Mouse (Mus musculus): Measurements from ENCODE around the gene Gnrhr. TPM values are rescaled to one million over a fixed set of nuclear protein-coding genes. Genes with fewer than 3 reads are reported as not detected.

Gnrhr gene
- polyA plus RNA-seq, 1 experiment: not detected

- TF ChIP-seq CTCF (IDR thresholded peaks at IDR 0.05; ENCODE audit: borderline replicate concordance, control insufficient read depth, extremely low read depth, insufficient read depth, low read length, poor library complexity) (no peak), POLR2A (IDR thresholded peaks at IDR 0.05; ENCODE audit: control insufficient read depth, extremely low read depth, insufficient read depth, low read length, poor library complexity) (no peak)
- H3K4me3 ChIP-seq (ENCODE audit: control insufficient read depth, insufficient read depth, low read length): no peak overlapping the region
- H3K4me1 ChIP-seq (replicated peaks; ENCODE audit: control insufficient read depth, insufficient read depth, low read length): no peaks in the 10 kb centered on the region; the same call in 1 of the 2 replicates
- peak; percentile 33 for DNase-seq
- WGBS: 27% methylated on average over 5 of the region's 5 CpGs
- H3K27ac ChIP-seq (ENCODE audit: control insufficient read depth, insufficient read depth, low read length): no peak overlapping the region
- no peaks in the 10 kb centered on the region for H3K27me3 ChIP-seq (ENCODE audit: control insufficient read depth, insufficient read depth, low read length)
- no peaks in the 10 kb centered on the region for H3K36me3 ChIP-seq (ENCODE audit: control insufficient read depth, insufficient read depth, low read length)
Observed at GRCm38 (mm10) chr5:86190770-86191169, 6.9 kb downstream of the Gnrhr start.

GRCm38 (mm10) chr5:86190290-86190689 lies 7.4 kb downstream of the Gnrhr start:
- no peaks in the 10 kb centered on the region for H3K36me3 ChIP-seq (ENCODE audit: control insufficient read depth, insufficient read depth, low read length)
- no peak overlapping the region for H3K27ac ChIP-seq (ENCODE audit: control insufficient read depth, insufficient read depth, low read length)
- 45% methylated on average over 15 of the region's 15 CpGs for WGBS
- no peaks in the 10 kb centered on the region for H3K27me3 ChIP-seq (ENCODE audit: control insufficient read depth, insufficient read depth, low read length)
- TF ChIP-seq POLR2A (IDR thresholded peaks at IDR 0.05; ENCODE audit: control insufficient read depth, extremely low read depth, insufficient read depth, low read length, poor library complexity): no peak
- no peak for TF ChIP-seq CTCF (IDR thresholded peaks at IDR 0.05; ENCODE audit: borderline replicate concordance, control insufficient read depth, extremely low read depth, insufficient read depth, low read length, poor library complexity)
- no peak for DNase-seq
- H3K4me1 ChIP-seq (replicated peaks; ENCODE audit: control insufficient read depth, insufficient read depth, low read length): no peaks in the 10 kb centered on the region; the same call in 1 of the 2 replicates
- no peak overlapping the region for H3K4me3 ChIP-seq (ENCODE audit: control insufficient read depth, insufficient read depth, low read length)

- TF ChIP-seq CTCF (IDR thresholded peaks at IDR 0.05; ENCODE audit: borderline replicate concordance, control insufficient read depth, extremely low read depth, insufficient read depth, low read length, poor library complexity) (no peak), POLR2A (IDR thresholded peaks at IDR 0.05; ENCODE audit: control insufficient read depth, extremely low read depth, insufficient read depth, low read length, poor library complexity) (no peak)
- DNase-seq: no peak
- 89% methylated on average over 6 of the region's 6 CpGs for WGBS
- Histone ChIP-seq H3K4me3 (ENCODE audit: control insufficient read depth, insufficient read depth, low read length) (no peak overlapping the region), H3K36me3 (ENCODE audit: control insufficient read depth, insufficient read depth, low read length) (no peaks in the 10 kb centered on the region), H3K4me1 (replicated peaks; ENCODE audit: control insufficient read depth, insufficient read depth, low read length) (no peaks in the 10 kb centered on the region; the same call in 1 of the 2 replicates), H3K27me3 (ENCODE audit: control insufficient read depth, insufficient read depth, low read length) (no peaks in the 10 kb centered on the region), H3K27ac (ENCODE audit: control insufficient read depth, insufficient read depth, low read length) (no peak overlapping the region)
Observed at GRCm38 (mm10) chr5:86187441-86187840, 10.3 kb downstream of the Gnrhr start.

GRCm38 (mm10) chr5:86173778-86174177 lies 23.9 kb downstream of the Gnrhr start:
- 0 out of 2 replicates have a peak, but pooled peaks cover 2% of the 10 kb centered on the region for H3K36me3 ChIP-seq (ENCODE audit: control insufficient read depth, insufficient read depth, low read length)
- no peaks in the 10 kb centered on the region for H3K27me3 ChIP-seq (ENCODE audit: control insufficient read depth, insufficient read depth, low read length)
- no peak overlapping the region for H3K4me3 ChIP-seq (ENCODE audit: control insufficient read depth, insufficient read depth, low read length)
- 81% methylated on average over 2 of the region's 2 CpGs for WGBS
- DNase-seq: no peak
- H3K4me1 ChIP-seq (replicated peaks; ENCODE audit: control insufficient read depth, insufficient read depth, low read length): peaks cover 2% of the 10 kb centered on the region
- no peak overlapping the region for H3K27ac ChIP-seq (ENCODE audit: control insufficient read depth, insufficient read depth, low read length)
- no peak for TF ChIP-seq POLR2A (IDR thresholded peaks at IDR 0.05; ENCODE audit: control insufficient read depth, extremely low read depth, insufficient read depth, low read length, poor library complexity)
- no peak for TF ChIP-seq CTCF (IDR thresholded peaks at IDR 0.05; ENCODE audit: borderline replicate concordance, control insufficient read depth, extremely low read depth, insufficient read depth, low read length, poor library complexity)

- DNase-seq: peak; percentile 100
- Histone ChIP-seq H3K4me1 (replicated peaks; ENCODE audit: control insufficient read depth, insufficient read depth, low read length) (peaks cover 2% of the 10 kb centered on the region), H3K36me3 (ENCODE audit: control insufficient read depth, insufficient read depth, low read length) (0 out of 2 replicates have a peak, but pooled peaks cover 3% of the 10 kb centered on the region), H3K27me3 (ENCODE audit: control insufficient read depth, insufficient read depth, low read length) (no peaks in the 10 kb centered on the region), H3K27ac (ENCODE audit: control insufficient read depth, insufficient read depth, low read length) (peak within 1 kb of the TSS; percentile 68), H3K4me3 (ENCODE audit: control insufficient read depth, insufficient read depth, low read length) (peak within 1 kb of the TSS; percentile 75)
- TF ChIP-seq POLR2A (IDR thresholded peaks at IDR 0.05; ENCODE audit: control insufficient read depth, extremely low read depth, insufficient read depth, low read length, poor library complexity) (peak; percentile 81), CTCF (IDR thresholded peaks at IDR 0.05; ENCODE audit: borderline replicate concordance, control insufficient read depth, extremely low read depth, insufficient read depth, low read length, poor library complexity) (peak; percentile 39; the same call in 1 of the 2 replicates)
- WGBS: under 1% methylated on average over 67 of the region's 67 CpGs
Observed at GRCm38 (mm10) chr5:86172449-86173161, 25.1 kb downstream of the Gnrhr start, which contains the start of gene Uba6. TSS of gene Uba6 (minus strand) at chr5:86172803.

- Histone ChIP-seq H3K27ac (ENCODE audit: control insufficient read depth, insufficient read depth, low read length) (no peak overlapping the region), H3K4me1 (replicated peaks; ENCODE audit: control insufficient read depth, insufficient read depth, low read length) (peaks cover 2% of the 10 kb centered on the region), H3K36me3 (ENCODE audit: control insufficient read depth, insufficient read depth, low read length) (0 out of 2 replicates have a peak, but pooled peaks cover 3% of the 10 kb centered on the region), H3K4me3 (ENCODE audit: control insufficient read depth, insufficient read depth, low read length) (peak overlapping the region; percentile 75), H3K27me3 (ENCODE audit: control insufficient read depth, insufficient read depth, low read length) (no peaks in the 10 kb centered on the region)
- TF ChIP-seq POLR2A (IDR thresholded peaks at IDR 0.05; ENCODE audit: control insufficient read depth, extremely low read depth, insufficient read depth, low read length, poor library complexity) (no peak), CTCF (IDR thresholded peaks at IDR 0.05; ENCODE audit: borderline replicate concordance, control insufficient read depth, extremely low read depth, insufficient read depth, low read length, poor library complexity) (no peak)
- no peak for DNase-seq
- 1% methylated on average over 15 of the region's 15 CpGs for WGBS
Observed at GRCm38 (mm10) chr5:86172088-86172448, 25.6 kb downstream of the Gnrhr start.

Other genes starting within 250 kb of the Gnrhr start
- 8.9 and 12.2 TPM in 2 replicates for gene Cenpc1, start 132.3 kb downstream of the Gnrhr start, polyA plus RNA-seq (2012; rRNA removed)
- 14.0 and 15.5 TPM in 2 replicates for gene Stap1, start 126.2 kb downstream of the Gnrhr start, polyA plus RNA-seq (2012; rRNA removed)
- gene Uba6, start 25.1 kb downstream of the Gnrhr start, polyA plus RNA-seq (2012; rRNA removed): 2.3 and 3.0 TPM in 2 replicates
- not detected in 2 replicates for gene Tmprss11c, start 91.4 kb upstream of the Gnrhr start, polyA plus RNA-seq (2012; rRNA removed)
- 0.18 and 0.22 TPM in 2 replicates for gene Tmprss11d, start 175.5 kb upstream of the Gnrhr start, polyA plus RNA-seq (2012; rRNA removed)

All from thymus, adult 2 months (tissue).